Mouse (Mus musculus) liver, embryonic 15.5 days (tissue): ENCODE data around the gene Il10. TPM values are rescaled to one million over a fixed set of nuclear protein-coding genes. Genes with fewer than 3 reads are reported as not detected.
A peak's percentile ranks its signal among the peaks of the same experiment; 100 is the strongest.
"Not testable (repeated sequence)": the region's sequence is repeated elsewhere in the genome, so short reads cannot be mapped to it uniquely, and the experiment has no call there.

Experiments
- ATAC-seq: fragments of 200-750 bp; cut with Nextera tagmentation; 2 replicates; pipeline ENCODE4 v1.8.0; 2017; ENCODE audit warnings: moderate number of reproducible peaks, mild to moderate bottlenecking, moderate library complexity; ENCODE audit not compliant: insufficient read depth
- H3K27ac ChIP-seq: fragments of 300-500 bp; sonication (generic); replicated peaks from 2 replicates; pipeline ENCODE4 v1.5.1; 2015; ENCODE audit warnings: mild to moderate bottlenecking, inconsistent platforms
- H3K27me3 ChIP-seq: fragments of 300-500 bp; sonication (generic); 2 replicates; pipeline ENCODE4 v1.6.1; 2015; ENCODE audit warnings: mild to moderate bottlenecking, inconsistent platforms
- H3K36me3 ChIP-seq: fragments of 300-500 bp; sonication (generic); replicated peaks from 2 replicates; pipeline ENCODE4 v1.6.1; 2015; ENCODE audit warnings: moderate library complexity, mild to moderate bottlenecking, inconsistent platforms
- H3K4me1 ChIP-seq: fragments of 300-500 bp; sonication (generic); replicated peaks from 2 replicates; pipeline ENCODE4 v1.6.1; 2015; ENCODE audit warnings: inconsistent platforms
- H3K4me2 ChIP-seq: fragments of 300-500 bp; sonication (generic); 2 replicates; pipeline ENCODE4 v1.6.1; 2015; ENCODE audit warnings: moderate library complexity, mild to moderate bottlenecking, inconsistent platforms
- H3K4me3 ChIP-seq: fragments of 300-500 bp; sonication (generic); replicated peaks from 2 replicates; pipeline ENCODE4 v1.5.1; 2015; ENCODE audit warnings: mild to moderate bottlenecking, inconsistent platforms
- H3K9ac ChIP-seq: fragments of 300-500 bp; sonication (generic); 2 replicates; pipeline ENCODE4 v1.6.1; 2015; ENCODE audit warnings: moderate library complexity, mild to moderate bottlenecking, inconsistent platforms
- H3K9me3 ChIP-seq: fragments of 300-500 bp; sonication (generic); replicated peaks from 2 replicates; pipeline ENCODE4 v1.6.1; 2016; ENCODE audit warnings: inconsistent platforms
- WGBS: fragments of 180-500 bp; shearing (Covaris S2); methylation state at CpG from one replicate; pipeline ENCODE4 v1.1.7; 2015; ENCODE audit warnings: mixed read lengths; ENCODE audit not compliant: insufficient replicate concordance; 5-methylcytosine and 5-hydroxymethylcytosine counted together
- polyA plus RNA-seq: library from polyadenylated mRNA; unstranded; fragments of >200 nt; fragmentation: Nextera tagmentation; extraction: Ambion mirVana; gene quantifications from 2 replicates; pipeline ENCODE4 v1.2.1, GENCODE M21; 2015

The Il10 gene
- polyA plus RNA-seq, 1 experiment from 2014 or later, result not detected

DNA sequence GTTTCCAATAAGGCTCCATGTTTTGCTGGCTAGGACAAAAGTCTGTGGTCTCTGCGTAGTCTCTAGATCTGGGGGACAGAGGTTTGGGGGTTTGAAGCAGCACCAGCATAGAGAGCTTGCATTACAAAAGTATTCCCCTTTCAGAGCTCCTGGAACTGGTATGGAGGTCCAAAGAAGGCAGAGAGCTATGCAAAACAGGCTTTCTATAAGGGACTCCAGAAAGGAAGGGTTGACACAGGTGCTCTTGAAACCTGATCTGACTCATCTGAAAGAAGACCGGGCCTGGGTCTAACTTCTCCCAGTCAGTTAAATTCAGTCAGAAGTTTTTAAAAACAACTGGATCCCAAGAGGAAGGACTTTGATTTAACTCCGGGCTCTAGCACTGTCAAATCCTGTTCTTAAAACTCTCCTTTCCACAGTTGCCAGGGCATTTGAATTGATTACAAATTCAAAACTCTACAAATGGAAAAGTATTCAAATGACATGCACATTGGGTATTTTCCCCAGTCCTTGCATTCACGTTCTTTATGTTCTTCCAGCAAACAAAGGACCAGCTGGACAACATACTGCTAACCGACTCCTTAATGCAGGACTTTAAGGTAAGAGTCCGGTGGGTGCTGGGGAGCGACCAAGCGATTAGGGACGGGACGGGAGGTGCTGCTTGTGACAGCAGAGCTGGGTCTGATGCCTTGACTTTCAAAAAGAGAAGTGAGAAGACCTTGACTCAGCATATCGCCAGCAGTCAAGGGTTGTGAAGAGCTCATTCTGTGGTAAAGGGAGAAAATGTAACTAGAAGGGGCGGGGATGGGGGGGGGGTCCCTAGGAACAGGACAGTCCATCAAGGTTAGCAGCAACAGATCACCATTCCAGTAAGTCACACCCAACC, 1.0 kb downstream of the Il10 start:
- 23% methylated on average over 12 of the region's 12 CpGs for WGBS
- H3K4me3 ChIP-seq, result no peak overlapping the region
- no peak for ATAC-seq

DNA sequence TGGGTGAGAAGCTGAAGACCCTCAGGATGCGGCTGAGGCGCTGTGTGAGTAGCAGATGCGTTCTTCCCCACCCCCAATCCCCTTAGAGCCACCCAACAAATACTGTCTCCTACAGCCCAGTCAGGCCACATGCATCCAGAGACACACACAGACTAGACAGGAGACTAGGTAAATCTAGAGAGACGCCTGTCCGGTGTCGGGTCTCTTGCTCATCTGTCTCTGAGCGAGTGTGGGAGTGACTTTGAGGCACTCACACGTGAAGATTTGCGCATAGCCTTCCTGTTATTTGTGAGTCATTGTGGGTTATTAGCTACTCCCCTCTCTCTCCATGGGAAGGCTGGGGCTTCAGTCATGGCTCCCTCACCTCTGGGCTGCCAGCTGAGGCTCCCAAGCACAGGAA, 1.8 kb downstream of the Il10 start:
- no peak overlapping the region for H3K4me2 ChIP-seq
- no peak for ATAC-seq
- H3K4me1 ChIP-seq, result peaks cover 7% of the 10 kb centered on the region
- H3K9me3 ChIP-seq, result no peaks in the 10 kb centered on the region
- 32% methylated on average over 9 of the region's 9 CpGs for WGBS
- H3K9ac ChIP-seq, result no peak overlapping the region
- no peak overlapping the region for H3K27ac ChIP-seq
- H3K4me3 ChIP-seq, result no peak overlapping the region
- H3K27me3 ChIP-seq, result peaks cover 36% of the 10 kb centered on the region
- no peaks in the 10 kb centered on the region for H3K36me3 ChIP-seq

More for the DNA sequence above, 1.0 kb downstream of the Il10 start:
- Histone ChIP-seq H3K27ac (no peak overlapping the region), H3K4me2 (no peak overlapping the region), H3K36me3 (no peaks in the 10 kb centered on the region), H3K9ac (no peak overlapping the region), H3K27me3 (peaks cover 36% of the 10 kb centered on the region), H3K4me1 (peaks cover 5% of the 10 kb centered on the region), H3K9me3 (no peaks in the 10 kb centered on the region)

DNA sequence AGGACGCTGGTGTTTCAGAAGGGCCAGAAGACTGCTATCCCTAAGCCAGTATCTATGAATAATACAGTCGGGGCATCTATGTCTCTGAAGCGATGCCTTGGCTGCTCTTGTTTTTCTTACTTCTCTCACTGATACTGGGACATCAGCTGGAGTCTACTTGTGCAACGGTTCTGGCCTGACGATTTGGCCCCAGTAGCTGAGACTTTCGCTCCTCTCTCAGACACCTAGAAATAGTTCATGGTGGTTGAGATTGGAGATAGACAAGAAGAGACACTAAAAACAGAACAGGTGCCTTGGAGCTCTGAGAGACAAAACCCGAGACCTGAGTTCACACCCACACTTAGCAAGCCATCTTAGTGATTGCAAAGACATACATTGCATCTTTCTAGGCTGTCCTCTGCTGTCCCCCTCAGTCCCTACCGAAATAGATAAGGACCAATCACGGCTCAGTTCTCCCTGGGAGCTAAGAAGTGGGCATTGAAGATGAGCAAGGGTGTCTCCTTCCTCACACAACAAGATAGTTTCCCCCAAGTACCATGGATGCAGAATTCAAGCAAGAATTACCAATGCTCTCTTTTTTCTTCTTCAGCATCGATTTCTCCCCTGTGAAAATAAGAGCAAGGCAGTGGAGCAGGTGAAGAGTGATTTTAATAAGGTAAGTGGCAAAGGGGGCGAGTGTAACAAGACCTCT, 2.4 kb downstream of the Il10 start:
- no peak overlapping the region for H3K4me3 ChIP-seq
- no peak overlapping the region for H3K27ac ChIP-seq
- H3K4me1 ChIP-seq, result peaks cover 7% of the 10 kb centered on the region
- peaks cover 36% of the 10 kb centered on the region for H3K27me3 ChIP-seq
- no peaks in the 10 kb centered on the region for H3K9me3 ChIP-seq
- ATAC-seq, result no peak
- no peak overlapping the region for H3K4me2 ChIP-seq
- H3K9ac ChIP-seq, result no peak overlapping the region
- 47% methylated on average over 11 of the region's 11 CpGs for WGBS
- H3K36me3 ChIP-seq, result no peaks in the 10 kb centered on the region

DNA sequence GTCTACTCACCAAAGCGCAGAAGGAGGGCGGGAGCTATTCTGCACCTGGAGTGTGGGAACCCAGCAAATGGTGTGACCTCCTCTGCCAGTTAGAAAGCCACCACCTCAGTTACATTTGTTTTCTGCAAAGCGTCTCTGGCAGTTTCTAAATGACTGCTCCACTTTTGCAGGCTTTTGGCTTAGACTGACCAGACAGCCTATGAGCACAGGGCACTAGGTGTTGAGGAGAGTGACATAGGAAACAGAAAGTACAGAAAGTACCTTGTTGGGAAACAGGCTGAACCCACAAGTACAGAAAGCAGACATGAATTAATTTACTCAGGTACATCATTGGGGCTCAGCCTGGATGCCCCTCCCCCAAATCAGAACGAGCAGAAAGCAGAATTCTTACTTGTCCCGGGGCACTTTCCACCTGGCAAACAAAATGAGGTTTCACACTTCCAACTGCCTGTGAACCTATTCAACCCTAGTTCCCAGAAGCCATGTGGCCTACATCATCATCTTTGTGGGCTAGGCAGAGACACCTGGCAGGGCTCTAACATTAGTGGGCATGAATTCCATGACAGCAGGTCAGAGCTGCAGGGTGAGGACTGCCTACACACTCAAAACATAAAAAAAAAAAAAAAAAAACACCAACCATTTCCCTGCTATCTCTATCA, 3.1 kb downstream of the Il10 start:
- Histone ChIP-seq H3K4me1 (peaks cover 7% of the 10 kb centered on the region), H3K27ac (no peak overlapping the region), H3K4me2 (no peak overlapping the region), H3K9ac (no peak overlapping the region), H3K27me3 (peaks cover 36% of the 10 kb centered on the region), H3K9me3 (no peaks in the 10 kb centered on the region), H3K4me3 (no peak overlapping the region), H3K36me3 (no peaks in the 10 kb centered on the region)
- 48% methylated on average over 5 of the region's 5 CpGs for WGBS
- no peak for ATAC-seq

DNA sequence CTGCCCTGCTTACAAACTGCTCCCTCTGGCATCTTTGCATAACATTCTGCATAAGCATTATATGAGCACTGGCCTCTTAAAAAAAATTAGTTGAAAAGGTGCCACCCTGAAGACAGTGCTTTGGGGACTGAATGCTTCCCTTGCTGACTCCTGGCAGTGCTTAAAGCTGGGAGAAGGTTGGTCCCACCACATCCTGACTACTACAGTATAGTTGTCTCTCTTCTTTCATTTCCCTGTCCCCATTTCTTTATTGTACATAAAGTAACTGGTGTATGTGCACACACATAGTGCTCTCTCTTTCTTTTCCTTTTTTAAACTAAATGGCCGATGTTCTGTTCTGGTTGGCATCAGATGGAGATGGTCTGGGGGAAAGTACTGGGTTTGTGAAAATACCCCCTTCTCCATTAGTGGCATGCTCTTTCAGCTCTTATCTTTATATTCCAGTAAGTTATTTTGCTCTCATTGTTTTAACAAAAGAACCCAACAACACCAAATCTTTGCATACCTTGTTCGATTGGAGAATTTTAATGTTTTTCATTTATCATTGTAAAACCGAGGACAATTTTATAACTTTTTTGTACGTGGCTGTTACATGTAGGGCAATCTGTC, 3.7 kb downstream of the Il10 start:
- not testable (repeated sequence) for H3K4me3 ChIP-seq, H3K9ac ChIP-seq, H3K36me3 ChIP-seq, H3K4me2 ChIP-seq, H3K9me3 ChIP-seq, H3K27ac ChIP-seq, ATAC-seq, H3K4me1 ChIP-seq
- H3K27me3 ChIP-seq, result peaks cover 35% of the 10 kb centered on the region
- WGBS, result 66% methylated on average over 4 of the region's 4 CpGs

DNA sequence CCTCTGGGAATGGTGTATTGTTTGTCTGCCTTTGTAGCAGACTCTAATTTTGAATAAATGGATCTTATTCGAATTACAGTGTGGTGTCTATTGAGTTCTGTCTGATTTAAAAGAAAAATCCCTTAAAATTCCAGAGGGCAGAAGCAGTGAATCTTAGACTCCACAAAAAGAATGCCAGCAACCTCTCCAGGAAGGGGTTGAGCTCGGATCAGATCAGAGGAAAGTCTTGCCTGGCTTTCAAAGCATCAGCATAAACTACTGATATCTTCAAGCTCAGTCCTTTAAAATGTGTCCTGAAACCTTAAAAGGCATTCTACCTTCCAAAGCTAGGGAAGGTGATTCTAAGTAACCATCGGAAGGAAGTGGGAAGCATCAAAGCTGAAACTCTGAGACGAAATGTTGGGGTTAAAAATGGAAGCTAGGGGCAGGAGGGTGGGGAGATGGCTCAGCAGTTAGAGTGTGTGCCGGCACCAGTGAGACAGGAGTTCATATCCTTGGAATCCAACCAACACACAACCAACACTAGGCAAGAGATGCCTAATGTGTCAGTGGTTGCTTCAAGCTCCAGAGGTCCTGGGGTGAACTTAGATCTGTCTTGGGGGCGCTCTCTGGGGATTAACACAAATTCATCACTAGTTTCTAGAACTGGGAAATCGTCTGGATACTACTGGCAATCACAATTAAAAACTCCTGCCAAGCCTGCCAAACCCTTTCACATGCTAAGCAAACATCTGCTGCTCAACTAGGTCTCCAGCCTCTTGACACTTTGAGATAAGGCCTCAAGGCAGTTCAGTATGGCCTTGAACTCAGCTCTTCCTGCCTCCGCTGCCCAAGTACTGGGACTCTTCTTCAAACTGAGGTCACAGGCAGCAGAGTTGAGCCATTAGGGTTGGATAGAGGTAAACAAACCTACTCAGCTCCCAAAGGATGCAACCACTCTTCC, 5.5 kb downstream of the Il10 start:
- peaks cover 10% of the 10 kb centered on the region for H3K4me1 ChIP-seq
- no peak overlapping the region for H3K9ac ChIP-seq
- H3K4me3 ChIP-seq, result no peak overlapping the region
- no peaks in the 10 kb centered on the region for H3K36me3 ChIP-seq
- no peak overlapping the region for H3K4me2 ChIP-seq
- H3K9me3 ChIP-seq, result no peaks in the 10 kb centered on the region
- H3K27me3 ChIP-seq, result peaks cover 21% of the 10 kb centered on the region
- 39% methylated on average over 8 of the region's 8 CpGs for WGBS
- no peak overlapping the region for H3K27ac ChIP-seq
- no peak for ATAC-seq

DNA sequence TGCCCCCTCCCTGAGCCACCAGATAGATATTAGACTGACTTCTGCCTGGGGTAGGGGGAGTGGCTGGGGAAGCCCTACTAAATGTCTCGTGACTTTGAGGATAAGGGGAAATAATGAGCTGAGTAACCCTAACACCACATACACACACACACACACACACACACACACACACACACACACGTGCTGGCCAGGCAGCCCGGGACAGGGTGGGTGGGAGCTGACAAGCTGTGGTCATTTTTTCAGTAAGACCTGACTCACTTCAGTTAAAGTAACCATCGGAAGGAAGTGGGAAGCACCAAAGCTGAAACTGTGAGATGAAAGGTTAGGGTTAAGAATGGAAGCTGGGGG, 6.2 kb downstream of the Il10 start:
- Histone ChIP-seq H3K4me1 (peaks cover 10% of the 10 kb centered on the region), H3K9me3 (no peaks in the 10 kb centered on the region), H3K36me3 (no peaks in the 10 kb centered on the region), H3K27me3 (peaks cover 14% of the 10 kb centered on the region), H3K27ac (no peak overlapping the region), H3K9ac (no peak overlapping the region), H3K4me3 (no peak overlapping the region), H3K4me2 (no peak overlapping the region)
- no peak for ATAC-seq
- 11% methylated on average over 4 of the region's 4 CpGs for WGBS

DNA sequence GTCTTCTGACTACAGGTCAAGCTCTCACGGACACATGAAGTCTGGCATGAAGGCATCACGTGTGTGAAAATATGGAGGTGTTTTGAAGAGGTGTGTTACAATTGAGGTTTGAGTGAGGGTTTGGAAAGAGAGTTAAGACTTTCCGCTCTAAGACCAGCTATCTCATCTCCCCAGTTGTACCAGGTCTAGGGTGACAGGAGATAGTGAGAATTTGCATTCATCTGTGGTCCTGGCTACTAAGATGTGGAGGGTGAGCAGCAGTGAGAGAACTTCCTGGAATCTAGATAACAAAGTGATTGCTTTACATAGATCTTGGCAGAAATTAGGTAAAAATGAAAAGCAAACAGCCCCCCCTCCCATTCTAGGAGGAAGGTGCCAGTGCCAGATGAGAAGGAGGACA, 9.6 kb downstream of the Il10 start:
- peaks cover 10% of the 10 kb centered on the region for H3K4me1 ChIP-seq
- H3K9me3 ChIP-seq, result no peaks in the 10 kb centered on the region
- H3K27me3 ChIP-seq, result no peaks in the 10 kb centered on the region
- no peak overlapping the region for H3K9ac ChIP-seq
- H3K36me3 ChIP-seq, result no peaks in the 10 kb centered on the region
- WGBS, result 15% methylated on average over 3 of the region's 3 CpGs
- H3K4me2 ChIP-seq, result no peak overlapping the region
- peak; percentile 86 for ATAC-seq
- no peak overlapping the region for H3K4me3 ChIP-seq
- no peak overlapping the region for H3K27ac ChIP-seq

DNA sequence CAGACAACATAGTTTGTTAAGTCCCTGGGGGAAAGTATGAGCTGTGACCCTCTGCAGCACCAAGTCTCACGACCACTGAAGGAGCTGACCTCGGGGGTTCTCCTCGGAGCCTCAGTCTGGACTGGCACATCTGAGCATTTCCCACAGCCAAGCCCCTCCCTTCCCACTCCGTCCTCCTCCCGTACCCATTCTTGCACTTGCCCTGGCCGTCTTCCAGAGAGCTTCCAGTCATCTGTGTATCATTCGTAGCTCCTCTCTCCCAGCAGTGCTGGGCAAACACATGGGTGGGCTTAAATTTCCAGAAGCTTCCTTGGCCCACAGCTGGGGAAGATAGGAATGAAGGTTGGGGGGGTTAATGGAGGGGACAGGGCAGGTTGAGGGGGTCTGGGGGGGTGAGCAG, 10.6 kb downstream of the Il10 start:
- WGBS, result 54% methylated on average over 7 of the region's 7 CpGs
- no peaks in the 10 kb centered on the region for H3K27me3 ChIP-seq
- no peak for ATAC-seq
- H3K27ac ChIP-seq, result no peak overlapping the region
- H3K4me2 ChIP-seq, result no peak overlapping the region
- no peak overlapping the region for H3K9ac ChIP-seq
- peaks cover 10% of the 10 kb centered on the region for H3K4me1 ChIP-seq
- H3K36me3 ChIP-seq, result no peaks in the 10 kb centered on the region
- H3K9me3 ChIP-seq, result no peaks in the 10 kb centered on the region
- H3K4me3 ChIP-seq, result no peak overlapping the region

DNA sequence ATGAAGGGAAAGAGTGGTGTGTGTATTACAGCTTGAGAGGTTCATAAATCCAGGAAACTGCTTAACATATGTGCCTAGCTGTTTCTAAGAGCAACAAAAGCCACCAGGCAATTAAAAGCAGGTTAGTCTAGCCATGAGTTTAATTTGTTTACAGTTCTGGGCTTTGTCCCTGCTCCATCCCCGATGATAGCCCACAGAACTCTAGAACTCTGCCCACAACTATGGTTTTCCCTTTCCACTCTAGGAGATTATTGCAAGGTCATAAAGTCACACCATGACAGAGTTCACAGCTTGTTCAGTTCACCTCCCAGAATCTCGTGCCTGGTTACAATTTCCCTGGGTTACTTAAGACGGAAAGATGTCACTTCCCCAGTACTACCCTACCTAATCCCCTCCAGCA, 11.6 kb downstream of the Il10 start:
- H3K4me1 ChIP-seq, result peaks cover 4% of the 10 kb centered on the region; the same call in 1 of the 2 replicates
- no peak for ATAC-seq
- 42% methylated on average over 3 of the region's 3 CpGs for WGBS

More for the DNA sequence above, 11.6 kb downstream of the Il10 start:
- no peak overlapping the region for H3K4me3 ChIP-seq
- no peak overlapping the region for H3K9ac ChIP-seq
- H3K27me3 ChIP-seq, result no peaks in the 10 kb centered on the region
- no peaks in the 10 kb centered on the region for H3K9me3 ChIP-seq
- H3K27ac ChIP-seq, result no peak overlapping the region
- H3K36me3 ChIP-seq, result no peaks in the 10 kb centered on the region
- no peak overlapping the region for H3K4me2 ChIP-seq
